Mouse (Mus musculus) stomach, embryonic 14.5 days (tissue): ENCODE measurements at regions not wholly inside any gene's neighbourhood (a gene's known extent, or its start where the extent isn't known, plus 50 kb on each side); places are given as distances from the start of the nearest gene placed in this dataset.

Experiments used
- ATAC-seq: fragments of 200-750 bp; cut with Nextera tagmentation; 2 replicates; pipeline ENCODE4 v1.8.0; 2017; ENCODE audit warnings: low read depth, moderate TSS enrichment; ENCODE audit not compliant: insufficient number of reproducible peaks, insufficient read depth, low FRiP score
- H3K27ac ChIP-seq: fragments of 300-500 bp; sonication (generic); 2 replicates; pipeline ENCODE4 v1.5.1; 2014; ENCODE audit warnings: mild to moderate bottlenecking, low read length, moderate library complexity, mixed read lengths
- H3K27me3 ChIP-seq: fragments of 300-500 bp; sonication (generic); 2 replicates; pipeline ENCODE4 v1.6.1; 2014; ENCODE audit warnings: low read length, control low read depth, mixed read lengths; ENCODE audit not compliant: control insufficient read depth, insufficient read depth
- H3K36me3 ChIP-seq: fragments of 300-500 bp; sonication (generic); 2 replicates; pipeline ENCODE4 v1.6.1; 2014; ENCODE audit warnings: mild to moderate bottlenecking, control low read depth, low read length, moderate library complexity, mixed read lengths; ENCODE audit not compliant: control insufficient read depth, insufficient read depth
- H3K4me1 ChIP-seq: fragments of 300-500 bp; sonication (generic); 2 replicates; pipeline ENCODE4 v1.6.1; 2014; ENCODE audit warnings: low read length, control low read depth, mixed read lengths; ENCODE audit not compliant: control insufficient read depth, insufficient read depth
- H3K4me2 ChIP-seq: fragments of 300-500 bp; sonication (generic); replicated peaks from 2 replicates; pipeline ENCODE4 v1.6.1; 2014; ENCODE audit warnings: low read depth, low read length, control low read depth
- H3K4me3 ChIP-seq: fragments of 300-500 bp; sonication (generic); 2 replicates; pipeline ENCODE4 v1.5.1; 2014; ENCODE audit warnings: low read depth, low read length, control low read depth
- H3K9ac ChIP-seq: fragments of 300-500 bp; sonication (generic); replicated peaks from 2 replicates; pipeline ENCODE4 v1.6.1; 2014; ENCODE audit warnings: low read depth, mild to moderate bottlenecking, control low read depth, low read length, moderate library complexity, mixed read lengths
- H3K9me3 ChIP-seq: fragments of 300-500 bp; sonication (generic); 2 replicates; pipeline ENCODE4 v1.6.1; 2016; ENCODE audit warnings: low read depth, low read length, control low read depth; ENCODE audit not compliant: control insufficient read depth
- WGBS: fragments of 180-500 bp; shearing (Covaris S2); extraction: QIAGEN DNeasy Blood & Tissue Kit; methylation state at CpG from one replicate; pipeline ENCODE4 v1.1.7; 2014; 5-methylcytosine and 5-hydroxymethylcytosine counted together

- H3K36me3 ChIP-seq, result no peaks in the 10 kb centered on the region
- ATAC-seq, result no peak
- no peaks in the 10 kb centered on the region for H3K27me3 ChIP-seq
- 68% methylated on average over 2 of the region's 2 CpGs for WGBS
- H3K4me2 ChIP-seq, result no peak overlapping the region
- H3K4me3 ChIP-seq, result no peak overlapping the region
- no peaks in the 10 kb centered on the region for H3K4me1 ChIP-seq
- no peak overlapping the region for H3K9ac ChIP-seq
- H3K27ac ChIP-seq, result no peak overlapping the region
- H3K9me3 ChIP-seq, result no peaks in the 10 kb centered on the region
Measured at GRCm38 (mm10) chr13:15283065-15283464, 180.0 kb upstream of the Gli3 start.

GRCm38 (mm10) chr13:15298457-15298856 lies 164.6 kb upstream of the Gli3 start:
- Histone ChIP-seq H3K36me3 (no peaks in the 10 kb centered on the region), H3K27ac (no peak overlapping the region), H3K4me3 (no peak overlapping the region), H3K9ac (no peak overlapping the region), H3K4me1 (no peaks in the 10 kb centered on the region), H3K27me3 (no peaks in the 10 kb centered on the region), H3K4me2 (no peak overlapping the region), H3K9me3 (no peaks in the 10 kb centered on the region)
- no peak for ATAC-seq
- WGBS, result 60% methylated on average over 2 of the region's 2 CpGs

GRCm38 (mm10) chr13:15325413-15325812 lies 137.6 kb upstream of the Gli3 start:
- Histone ChIP-seq H3K4me3 (no peak overlapping the region), H3K9ac (no peak overlapping the region), H3K27ac (no peak overlapping the region), H3K27me3 (no peaks in the 10 kb centered on the region), H3K4me1 (no peaks in the 10 kb centered on the region), H3K4me2 (no peak overlapping the region), H3K36me3 (no peaks in the 10 kb centered on the region), H3K9me3 (no peaks in the 10 kb centered on the region)
- no peak for ATAC-seq
- 55% methylated on average over 4 of the region's 4 CpGs for WGBS

GRCm38 (mm10) chr13:15326146-15326545 lies 136.9 kb upstream of the Gli3 start:
- no peaks in the 10 kb centered on the region for H3K4me1 ChIP-seq
- no peaks in the 10 kb centered on the region for H3K9me3 ChIP-seq
- ATAC-seq, result no peak
- H3K27ac ChIP-seq, result no peak overlapping the region
- WGBS, result 53% methylated on average over 3 of the region's 3 CpGs
- H3K27me3 ChIP-seq, result no peaks in the 10 kb centered on the region
- H3K36me3 ChIP-seq, result no peaks in the 10 kb centered on the region
- no peak overlapping the region for H3K4me3 ChIP-seq
- no peak overlapping the region for H3K4me2 ChIP-seq
- no peak overlapping the region for H3K9ac ChIP-seq

GRCm38 (mm10) chr13:15329561-15329960 lies 133.5 kb upstream of the Gli3 start:
- no peak overlapping the region for H3K9ac ChIP-seq
- H3K4me1 ChIP-seq, result no peaks in the 10 kb centered on the region
- no peaks in the 10 kb centered on the region for H3K9me3 ChIP-seq
- 93% methylated on average over 3 of the region's 3 CpGs for WGBS
- no peaks in the 10 kb centered on the region for H3K27me3 ChIP-seq
- H3K36me3 ChIP-seq, result no peaks in the 10 kb centered on the region
- no peak for ATAC-seq
- no peak overlapping the region for H3K4me2 ChIP-seq
- H3K4me3 ChIP-seq, result no peak overlapping the region
- no peak overlapping the region for H3K27ac ChIP-seq

- no peak overlapping the region for H3K4me3 ChIP-seq
- no peak overlapping the region for H3K9ac ChIP-seq
- H3K36me3 ChIP-seq, result no peaks in the 10 kb centered on the region
- 30% methylated on average over 3 of the region's 3 CpGs for WGBS
- H3K4me1 ChIP-seq, result no peaks in the 10 kb centered on the region
- no peaks in the 10 kb centered on the region for H3K27me3 ChIP-seq
- H3K27ac ChIP-seq, result no peak overlapping the region
- no peaks in the 10 kb centered on the region for H3K9me3 ChIP-seq
- no peak for ATAC-seq
- no peak overlapping the region for H3K4me2 ChIP-seq
Measured at GRCm38 (mm10) chr13:15343474-15343873, 119.6 kb upstream of the Gli3 start.

- H3K27me3 ChIP-seq, result no peaks in the 10 kb centered on the region
- 38% methylated on average over 2 of the region's 2 CpGs for WGBS
Measured at GRCm38 (mm10) chr13:15346866-15347265, 116.2 kb upstream of the Gli3 start.

GRCm38 (mm10) chr13:15366437-15366836 lies 96.6 kb upstream of the Gli3 start:
- Histone ChIP-seq H3K27me3 (no peaks in the 10 kb centered on the region), H3K36me3 (no peaks in the 10 kb centered on the region), H3K4me1 (no peaks in the 10 kb centered on the region), H3K4me3 (no peak overlapping the region), H3K9ac (no peak overlapping the region), H3K4me2 (no peak overlapping the region), H3K9me3 (no peaks in the 10 kb centered on the region), H3K27ac (no peak overlapping the region)
- 88% methylated on average over 2 of the region's 2 CpGs for WGBS
- no peak for ATAC-seq

More at GRCm38 (mm10) chr13:15346866-15347265, 116.2 kb upstream of the Gli3 start:
- Histone ChIP-seq H3K4me3 (no peak overlapping the region), H3K9me3 (no peaks in the 10 kb centered on the region), H3K27ac (no peak overlapping the region), H3K9ac (no peak overlapping the region), H3K4me1 (no peaks in the 10 kb centered on the region), H3K4me2 (no peak overlapping the region), H3K36me3 (no peaks in the 10 kb centered on the region)
- no peak for ATAC-seq

GRCm38 (mm10) chr13:15380081-15380480 lies 83.0 kb upstream of the Gli3 start:
- WGBS, result 77% methylated on average over 8 of the region's 8 CpGs
- no peak overlapping the region for H3K4me3 ChIP-seq
- H3K27me3 ChIP-seq, result no peaks in the 10 kb centered on the region
- no peak overlapping the region for H3K27ac ChIP-seq
- H3K4me1 ChIP-seq, result no peaks in the 10 kb centered on the region
- H3K9ac ChIP-seq, result no peak overlapping the region
- no peaks in the 10 kb centered on the region for H3K36me3 ChIP-seq
- no peak overlapping the region for H3K4me2 ChIP-seq
- no peak for ATAC-seq
- H3K9me3 ChIP-seq, result no peaks in the 10 kb centered on the region
